Mouse (Mus musculus): Measurements from ENCODE around the gene Guk1. TPM values are rescaled to one million over a fixed set of nuclear protein-coding genes. Genes with fewer than 3 reads are reported as not detected.
A peak's percentile ranks its signal among the peaks of the same experiment; 100 is the strongest.

Gene Guk1
- polyA plus RNA-seq, 1 experiment from 2014 or later = 205 TPM

- WGBS = 3% methylated on average over 62 of the region's 68 CpGs
Measured at GRCm38 (mm10) chr11:59163255-59164236, 28.5 kb downstream of the Guk1 start, which contains the start of gene Iba57. TSS of gene Iba57 (minus strand) at chr11:59163739.

GRCm38 (mm10) chr11:59162443-59163254 lies 29.4 kb downstream of the Guk1 start:
- Histone ChIP-seq H3K27me3 (ENCODE audit: control insufficient read depth, insufficient read depth, low read length) (no peaks in the 10 kb centered on the region), H3K4me3 (replicated peaks; ENCODE audit: low read depth, low read length) (peak overlapping the region; percentile 72), H3K4me2 (ENCODE audit: low read length) (peak overlapping the region; percentile 78), H3K9me3 (ENCODE audit: control insufficient read depth, low read length) (no peaks in the 10 kb centered on the region), H3K27ac (replicated peaks; ENCODE audit: low read depth, low read length) (peak overlapping the region; percentile 99), H3K36me3 (ENCODE audit: control insufficient read depth, insufficient read depth, low read length) (peaks cover 13% of the 10 kb centered on the region), H3K9ac (replicated peaks; ENCODE audit: low read length) (peak overlapping the region; percentile 80), H3K4me1 (ENCODE audit: control insufficient read depth, insufficient read depth, low read length) (peaks cover 19% of the 10 kb centered on the region)
- ATAC-seq (ENCODE audit: low FRiP score, low TSS enrichment) (no peak; the same call in 1 of the 2 replicates), DNase-seq (no peak)
- 60% methylated on average over 9 of the region's 9 CpGs for WGBS

More at GRCm38 (mm10) chr11:59163255-59164236, 28.5 kb downstream of the Guk1 start, which contains the start of gene Iba57:
- Histone ChIP-seq H3K27ac (replicated peaks; ENCODE audit: low read depth, low read length) (peak within 1 kb of the TSS; percentile 99), H3K9ac (replicated peaks; ENCODE audit: low read length) (peak within 1 kb of the TSS; percentile 80), H3K27me3 (ENCODE audit: control insufficient read depth, insufficient read depth, low read length) (no peaks in the 10 kb centered on the region), H3K4me3 (replicated peaks; ENCODE audit: low read depth, low read length) (peak within 1 kb of the TSS; percentile 72), H3K4me2 (ENCODE audit: low read length) (peak within 1 kb of the TSS; percentile 78), H3K4me1 (ENCODE audit: control insufficient read depth, insufficient read depth, low read length) (peaks cover 19% of the 10 kb centered on the region), H3K36me3 (ENCODE audit: control insufficient read depth, insufficient read depth, low read length) (peaks cover 4% of the 10 kb centered on the region), H3K9me3 (ENCODE audit: control insufficient read depth, low read length) (no peaks in the 10 kb centered on the region)
- DNase-seq = peak; percentile 99
- ATAC-seq (ENCODE audit: low FRiP score, low TSS enrichment) = peak; percentile 99

GRCm38 (mm10) chr11:59161398-59161797 lies 30.6 kb downstream of the Guk1 start:
- WGBS = 75% methylated on average over 5 of the region's 5 CpGs
- no peak overlapping the region for H3K4me2 ChIP-seq (ENCODE audit: low read length)
- H3K4me3 ChIP-seq (replicated peaks; ENCODE audit: low read depth, low read length) = no peak overlapping the region
- peaks cover 22% of the 10 kb centered on the region for H3K36me3 ChIP-seq (ENCODE audit: control insufficient read depth, insufficient read depth, low read length)
- ATAC-seq (ENCODE audit: low FRiP score, low TSS enrichment) (no peak), DNase-seq (no peak)
- H3K4me1 ChIP-seq (ENCODE audit: control insufficient read depth, insufficient read depth, low read length) = peaks cover 19% of the 10 kb centered on the region
- H3K9ac ChIP-seq (replicated peaks; ENCODE audit: low read length) = no peak overlapping the region
- H3K9me3 ChIP-seq (ENCODE audit: control insufficient read depth, low read length) = no peaks in the 10 kb centered on the region
- no peaks in the 10 kb centered on the region for H3K27me3 ChIP-seq (ENCODE audit: control insufficient read depth, insufficient read depth, low read length)
- no peak overlapping the region for H3K27ac ChIP-seq (replicated peaks; ENCODE audit: low read depth, low read length)

- no peaks in the 10 kb centered on the region for H3K27me3 ChIP-seq (ENCODE audit: control insufficient read depth, insufficient read depth, low read length)
- 91% methylated on average over 4 of the region's 4 CpGs for WGBS
Measured at GRCm38 (mm10) chr11:59159558-59159957, 32.5 kb downstream of the Guk1 start.

GRCm38 (mm10) chr11:59159099-59159498 lies 32.9 kb downstream of the Guk1 start:
- WGBS = 94% methylated on average over 13 of the region's 13 CpGs
- Histone ChIP-seq H3K27me3 (ENCODE audit: control insufficient read depth, insufficient read depth, low read length) (no peaks in the 10 kb centered on the region), H3K27ac (replicated peaks; ENCODE audit: low read depth, low read length) (no peak overlapping the region), H3K36me3 (ENCODE audit: control insufficient read depth, insufficient read depth, low read length) (peaks cover 32% of the 10 kb centered on the region), H3K4me2 (ENCODE audit: low read length) (no peak overlapping the region), H3K4me3 (replicated peaks; ENCODE audit: low read depth, low read length) (no peak overlapping the region), H3K9me3 (ENCODE audit: control insufficient read depth, low read length) (no peaks in the 10 kb centered on the region), H3K9ac (replicated peaks; ENCODE audit: low read length) (no peak overlapping the region), H3K4me1 (ENCODE audit: control insufficient read depth, insufficient read depth, low read length) (peaks cover 15% of the 10 kb centered on the region)
- ATAC-seq (ENCODE audit: low FRiP score, low TSS enrichment) = no peak
- DNase-seq = no peak

More at GRCm38 (mm10) chr11:59159558-59159957, 32.5 kb downstream of the Guk1 start:
- Histone ChIP-seq H3K4me2 (ENCODE audit: low read length) (no peak overlapping the region), H3K4me3 (replicated peaks; ENCODE audit: low read depth, low read length) (no peak overlapping the region), H3K9me3 (ENCODE audit: control insufficient read depth, low read length) (no peaks in the 10 kb centered on the region), H3K27ac (replicated peaks; ENCODE audit: low read depth, low read length) (no peak overlapping the region), H3K36me3 (ENCODE audit: control insufficient read depth, insufficient read depth, low read length) (peaks cover 32% of the 10 kb centered on the region), H3K4me1 (ENCODE audit: control insufficient read depth, insufficient read depth, low read length) (peaks cover 19% of the 10 kb centered on the region), H3K9ac (replicated peaks; ENCODE audit: low read length) (no peak overlapping the region)
- ATAC-seq (ENCODE audit: low FRiP score, low TSS enrichment) (no peak), DNase-seq (no peak)

- 90% methylated on average over 5 of the region's 5 CpGs for WGBS
Measured at GRCm38 (mm10) chr11:59155900-59156299, 36.1 kb downstream of the Guk1 start.

GRCm38 (mm10) chr11:59154220-59154619 lies 37.8 kb downstream of the Guk1 start:
- H3K27me3 ChIP-seq (ENCODE audit: control insufficient read depth, insufficient read depth, low read length) = no peaks in the 10 kb centered on the region
- no peak overlapping the region for H3K4me2 ChIP-seq (ENCODE audit: low read length)
- H3K9ac ChIP-seq (replicated peaks; ENCODE audit: low read length) = no peak overlapping the region
- no peak overlapping the region for H3K4me3 ChIP-seq (replicated peaks; ENCODE audit: low read depth, low read length)
- ATAC-seq (ENCODE audit: low FRiP score, low TSS enrichment) (no peak), DNase-seq (no peak)
- 93% methylated on average over 7 of the region's 7 CpGs for WGBS
- peaks cover 30% of the 10 kb centered on the region for H3K36me3 ChIP-seq (ENCODE audit: control insufficient read depth, insufficient read depth, low read length)
- H3K27ac ChIP-seq (replicated peaks; ENCODE audit: low read depth, low read length) = no peak overlapping the region
- no peaks in the 10 kb centered on the region for H3K4me1 ChIP-seq (ENCODE audit: control insufficient read depth, insufficient read depth, low read length)
- H3K9me3 ChIP-seq (ENCODE audit: control insufficient read depth, low read length) = no peaks in the 10 kb centered on the region

More at GRCm38 (mm10) chr11:59155900-59156299, 36.1 kb downstream of the Guk1 start:
- no peaks in the 10 kb centered on the region for H3K4me1 ChIP-seq (ENCODE audit: control insufficient read depth, insufficient read depth, low read length)
- no peak overlapping the region for H3K27ac ChIP-seq (replicated peaks; ENCODE audit: low read depth, low read length)
- no peak for DNase-seq
- H3K4me3 ChIP-seq (replicated peaks; ENCODE audit: low read depth, low read length) = no peak overlapping the region
- no peak for ATAC-seq (ENCODE audit: low FRiP score, low TSS enrichment)
- H3K36me3 ChIP-seq (ENCODE audit: control insufficient read depth, insufficient read depth, low read length) = peaks cover 30% of the 10 kb centered on the region
- H3K9me3 ChIP-seq (ENCODE audit: control insufficient read depth, low read length) = no peaks in the 10 kb centered on the region
- no peaks in the 10 kb centered on the region for H3K27me3 ChIP-seq (ENCODE audit: control insufficient read depth, insufficient read depth, low read length)
- no peak overlapping the region for H3K9ac ChIP-seq (replicated peaks; ENCODE audit: low read length)
- H3K4me2 ChIP-seq (ENCODE audit: low read length) = no peak overlapping the region

- no peaks in the 10 kb centered on the region for H3K9me3 ChIP-seq (ENCODE audit: control insufficient read depth, low read length)
Measured at GRCm38 (mm10) chr11:59151729-59152128, 40.3 kb downstream of the Guk1 start.

More at GRCm38 (mm10) chr11:59151729-59152128, 40.3 kb downstream of the Guk1 start:
- H3K27ac ChIP-seq (replicated peaks; ENCODE audit: low read depth, low read length) = no peak overlapping the region
- H3K27me3 ChIP-seq (ENCODE audit: control insufficient read depth, insufficient read depth, low read length) = no peaks in the 10 kb centered on the region
- ATAC-seq (ENCODE audit: low FRiP score, low TSS enrichment) = no peak
- no peak overlapping the region for H3K9ac ChIP-seq (replicated peaks; ENCODE audit: low read length)
- no peaks in the 10 kb centered on the region for H3K4me1 ChIP-seq (ENCODE audit: control insufficient read depth, insufficient read depth, low read length)
- 32% methylated on average over 3 of the region's 3 CpGs for WGBS
- H3K36me3 ChIP-seq (ENCODE audit: control insufficient read depth, insufficient read depth, low read length) = peaks cover 13% of the 10 kb centered on the region
- no peak overlapping the region for H3K4me3 ChIP-seq (replicated peaks; ENCODE audit: low read depth, low read length)
- H3K4me2 ChIP-seq (ENCODE audit: low read length) = no peak overlapping the region
- peak; percentile 3 for DNase-seq
